Mouse (Mus musculus) limb, embryonic 10.5 days (tissue): ENCODE results near the gene Ak4. TPM values are rescaled to one million over a fixed set of nuclear protein-coding genes. Genes with fewer than 3 reads are reported as not detected.
"Not testable (repeated sequence)": the region's sequence is repeated elsewhere in the genome, so short reads cannot be mapped to it uniquely, and the experiment has no call there.

Source experiments
- DNase-seq: peaks from one replicate; pipeline ENCODE4 v3.0.0-alpha.2; 2017; ENCODE audit warnings: low spot score
- H3K27ac ChIP-seq: fragments of 300-500 bp; sonication (generic); 2 replicates; pipeline ENCODE4 v1.5.1; 2016; ENCODE audit warnings: mild to moderate bottlenecking
- H3K27me3 ChIP-seq: fragments of 300-500 bp; sonication (generic); 2 replicates; pipeline ENCODE4 v1.6.1; 2016; ENCODE audit warnings: low read depth, mild to moderate bottlenecking; ENCODE audit not compliant: poor library complexity, severe bottlenecking
- H3K36me3 ChIP-seq: fragments of 300-500 bp; sonication (generic); 2 replicates; pipeline ENCODE4 v1.6.1; 2016; ENCODE audit warnings: mild to moderate bottlenecking, moderate library complexity
- H3K4me1 ChIP-seq: fragments of 300-500 bp; sonication (generic); 2 replicates; pipeline ENCODE4 v1.6.1; 2016
- H3K4me3 ChIP-seq: fragments of 300-500 bp; sonication (generic); 2 replicates; pipeline ENCODE4 v1.5.1; 2016; ENCODE audit warnings: mild to moderate bottlenecking, moderate library complexity
- H3K9me3 ChIP-seq: fragments of 300-500 bp; sonication (generic); replicated peaks from 2 replicates; pipeline ENCODE4 v1.6.1; 2016; ENCODE audit warnings: mild to moderate bottlenecking
- WGBS: fragments of 180-500 bp; shearing (Covaris S2); methylation state at CpG from one replicate; pipeline ENCODE4 v1.1.7; 2016; 5-methylcytosine and 5-hydroxymethylcytosine counted together
- polyA plus RNA-seq: library from polyadenylated mRNA; unstranded; fragments of >200 nt; fragmentation: Nextera tagmentation; extraction: Ambion mirVana; gene quantifications from 2 replicates; pipeline ENCODE4 v1.2.1, GENCODE M21; 2016

Gene Ak4
- polyA plus RNA-seq = 15.0 and 21.6 TPM in 2 replicates

DNA sequence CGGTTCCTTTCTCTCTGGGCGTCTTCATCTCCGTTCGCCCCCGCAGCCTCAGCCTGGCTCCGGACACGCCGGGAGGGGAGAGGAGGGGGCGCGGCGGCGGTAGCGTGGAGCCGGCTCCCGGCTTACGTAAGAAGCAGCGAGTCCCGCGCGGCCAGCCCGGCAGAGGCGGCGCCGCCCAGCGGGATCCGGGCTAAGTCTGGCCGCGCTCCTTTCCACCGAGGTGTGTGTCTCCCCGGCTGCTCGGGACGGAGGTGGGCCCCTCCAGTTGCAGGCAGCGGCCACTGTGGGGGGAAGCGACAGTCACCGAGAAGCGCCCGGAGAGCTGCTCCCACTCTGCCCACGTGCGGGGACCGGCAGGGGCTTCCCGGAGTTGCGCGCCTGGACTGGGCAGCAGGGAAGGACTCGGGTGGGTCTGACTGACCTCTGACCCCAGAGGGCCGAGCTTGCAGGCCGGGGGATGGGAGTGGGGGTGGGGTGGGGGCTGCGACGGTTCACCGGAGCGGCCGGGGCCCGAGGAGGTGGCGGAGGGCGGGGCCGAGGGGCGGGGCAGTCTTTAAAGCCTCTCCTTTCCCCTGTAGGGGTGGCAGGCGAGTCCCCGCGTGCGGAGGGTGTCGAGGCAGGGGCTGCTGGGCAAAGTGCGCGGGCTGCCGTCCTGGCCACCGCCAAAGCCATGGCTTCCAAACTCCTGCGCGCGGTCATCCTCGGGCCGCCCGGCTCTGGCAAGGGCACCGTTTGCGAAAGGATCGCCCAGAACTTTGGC, at the start of gene Ak4:
Gene Ak4 (plus strand): TSS at position 127 of the 760 bp plus-strand sequence.
- peaks cover 8% of the 10 kb centered on the region; the same call in 1 of the 2 replicates for H3K36me3 ChIP-seq
- peaks cover 14% of the 10 kb centered on the region for H3K4me1 ChIP-seq
- peak within 1 kb of the TSS; percentile 86 for H3K4me3 ChIP-seq
- DNase-seq = peak; percentile 85
- H3K27ac ChIP-seq = peak within 1 kb of the TSS; percentile 91
- under 1% methylated on average over 71 of the region's 74 CpGs for WGBS
- H3K9me3 ChIP-seq = no peaks in the 10 kb centered on the region
- H3K27me3 ChIP-seq = no peaks in the 10 kb centered on the region

DNA sequence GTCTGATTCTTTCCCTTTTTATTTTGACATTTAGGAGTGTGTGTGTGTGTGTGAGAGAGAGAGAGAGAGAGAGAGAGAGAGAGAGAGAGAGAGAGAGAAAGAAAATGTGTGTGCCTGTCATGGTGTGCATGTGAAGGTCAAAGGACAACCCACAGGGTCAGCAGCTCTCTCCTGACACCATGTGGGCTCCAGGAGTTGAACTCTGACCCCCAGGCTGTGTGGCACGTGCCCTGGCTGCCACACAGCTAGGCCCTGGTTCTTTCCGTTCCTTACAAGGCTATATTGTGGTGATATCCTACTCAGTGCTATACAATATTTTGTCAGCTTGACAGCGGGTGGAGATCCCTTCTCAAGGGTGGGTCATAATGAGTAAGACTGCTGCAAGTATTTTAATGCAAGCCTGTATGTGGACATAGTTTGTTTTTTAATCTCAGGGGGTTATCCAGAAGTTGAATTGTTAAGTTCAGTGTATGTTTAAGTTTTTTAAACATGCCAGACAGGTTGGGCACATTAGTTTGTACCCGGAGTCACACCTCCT, 49.3 kb upstream of the Ak4 start:
- no peak for DNase-seq
- WGBS = 57% methylated on average over 4 of the region's 4 CpGs
- Histone ChIP-seq H3K36me3 (no peaks in the 10 kb centered on the region), H3K27me3 (no peaks in the 10 kb centered on the region), H3K27ac (no peak overlapping the region), H3K9me3 (no peaks in the 10 kb centered on the region), H3K4me1 (no peaks in the 10 kb centered on the region), H3K4me3 (no peak overlapping the region)

DNA sequence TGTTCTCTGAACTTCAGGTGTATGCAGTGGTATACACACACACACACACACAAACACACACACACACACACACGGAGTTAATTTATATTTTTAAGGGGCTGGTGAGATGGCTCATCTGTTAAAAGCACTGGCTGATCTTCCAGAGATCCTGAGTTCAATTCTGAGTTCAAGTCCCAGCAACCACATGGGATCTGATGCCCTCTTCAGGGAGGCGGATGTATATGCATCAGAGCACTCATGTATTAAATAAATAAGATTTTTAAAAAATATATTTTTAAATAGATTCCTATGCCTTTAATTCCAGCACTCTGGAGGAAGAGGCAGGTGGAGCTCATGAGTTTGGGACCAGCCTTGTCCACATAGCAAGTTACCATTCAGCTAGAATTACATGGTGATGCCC, 46.8 kb upstream of the Ak4 start:
- Histone ChIP-seq H3K27me3 (no peaks in the 10 kb centered on the region), H3K27ac (no peak overlapping the region), H3K9me3 (no peaks in the 10 kb centered on the region), H3K4me3 (no peak overlapping the region), H3K4me1 (no peaks in the 10 kb centered on the region), H3K36me3 (no peaks in the 10 kb centered on the region)
- 64% methylated on average over 2 of the region's 2 CpGs for WGBS
- DNase-seq = no peak

DNA sequence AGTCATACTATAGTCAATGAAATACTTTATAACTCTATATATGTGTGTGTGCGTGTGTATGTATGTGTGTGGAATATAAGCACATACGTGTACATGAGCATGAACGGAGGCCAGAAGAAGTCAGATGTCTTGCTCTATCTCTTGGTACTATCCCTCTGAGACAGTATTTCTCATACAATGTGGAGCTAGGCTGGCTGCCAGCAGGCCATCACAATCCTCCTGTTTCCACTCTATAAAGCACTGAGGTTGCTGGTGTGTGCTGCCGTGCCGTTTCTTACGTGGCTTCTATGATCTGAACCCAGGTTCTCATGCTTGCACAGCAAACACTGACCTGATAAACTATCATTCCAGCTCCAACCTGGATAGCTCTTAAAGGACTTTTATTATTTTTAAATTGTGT, 46.3 kb upstream of the Ak4 start:
- no peak overlapping the region for H3K27ac ChIP-seq
- H3K36me3 ChIP-seq = no peaks in the 10 kb centered on the region
- no peaks in the 10 kb centered on the region for H3K27me3 ChIP-seq
- H3K4me3 ChIP-seq = no peak overlapping the region
- H3K9me3 ChIP-seq = no peaks in the 10 kb centered on the region
- no peak for DNase-seq
- H3K4me1 ChIP-seq = no peaks in the 10 kb centered on the region
- 94% methylated on average over 6 of the region's 6 CpGs for whole genome bisulfite sequencing

DNA sequence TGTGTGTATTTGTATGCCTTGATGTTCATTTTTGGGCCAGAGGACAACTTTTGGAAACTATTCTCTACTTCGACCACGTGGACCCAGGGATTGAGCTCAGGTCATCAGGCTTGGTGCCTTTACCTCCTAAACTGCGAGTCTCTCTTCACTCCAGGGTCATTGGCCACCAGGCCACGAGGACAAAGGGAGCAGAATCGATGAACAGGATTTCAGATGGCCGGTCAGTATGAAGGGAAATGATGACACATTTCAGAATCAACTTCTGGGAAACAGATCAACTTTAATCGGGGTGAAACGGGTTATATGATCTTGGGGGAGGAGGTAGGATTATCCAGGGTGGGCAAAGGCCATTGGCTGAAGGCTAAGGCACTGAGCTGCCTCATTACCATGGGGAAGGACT, 45.0 kb upstream of the Ak4 start:
- H3K27me3 ChIP-seq = no peaks in the 10 kb centered on the region
- WGBS = 83% methylated on average over 8 of the region's 8 CpGs
- no peak for DNase-seq
- H3K36me3 ChIP-seq = no peaks in the 10 kb centered on the region
- H3K4me3 ChIP-seq = no peak overlapping the region
- H3K27ac ChIP-seq = no peak overlapping the region
- no peaks in the 10 kb centered on the region for H3K4me1 ChIP-seq
- no peaks in the 10 kb centered on the region for H3K9me3 ChIP-seq

DNA sequence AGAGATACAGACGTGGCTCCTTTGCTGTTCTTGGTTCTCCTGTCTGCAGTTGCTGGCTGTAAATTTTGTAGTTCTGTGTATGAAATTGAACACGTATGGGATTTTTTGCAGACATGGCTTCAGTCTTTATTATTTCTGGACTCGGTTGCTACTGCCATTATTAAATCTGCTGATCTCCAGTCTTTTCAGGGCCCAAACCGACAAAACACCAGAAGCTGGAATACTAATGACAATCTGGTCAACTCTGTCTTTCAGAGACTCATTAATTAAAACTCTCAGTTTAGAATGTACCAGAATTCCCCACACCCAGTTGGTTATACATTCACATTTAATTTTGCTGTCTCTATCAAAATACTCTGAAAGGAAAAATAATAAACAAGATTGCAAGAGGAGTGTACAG, 42.2 kb upstream of the Ak4 start:
- Histone ChIP-seq H3K27ac (no peak overlapping the region), H3K36me3 (no peaks in the 10 kb centered on the region), H3K27me3 (no peaks in the 10 kb centered on the region), H3K9me3 (no peaks in the 10 kb centered on the region), H3K4me1 (no peaks in the 10 kb centered on the region), H3K4me3 (no peak overlapping the region)
- no peak for DNase-seq
- WGBS = 87% methylated on average over 4 of the region's 4 CpGs

DNA sequence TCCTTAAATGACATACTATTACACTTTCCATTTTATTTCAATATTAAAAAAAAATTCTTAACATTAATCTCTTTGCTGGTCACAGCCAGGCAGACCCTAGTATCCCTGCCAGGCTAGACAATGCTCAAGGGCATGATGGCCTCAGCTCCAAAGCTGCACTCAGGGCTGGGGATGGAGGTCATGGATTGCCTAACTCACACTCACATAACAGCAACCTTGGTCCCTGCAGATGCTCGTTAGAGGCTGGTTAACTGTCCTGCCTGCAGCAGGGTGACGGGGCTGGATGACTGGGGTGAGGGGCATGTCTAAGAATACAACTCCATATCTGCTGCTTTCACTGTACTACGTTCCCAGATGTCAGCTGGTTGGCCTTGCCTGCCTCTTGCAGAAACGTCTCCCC, 40.8 kb upstream of the Ak4 start:
- no peak for DNase-seq
- Histone ChIP-seq H3K9me3 (no peaks in the 10 kb centered on the region), H3K27me3 (no peaks in the 10 kb centered on the region), H3K4me1 (no peaks in the 10 kb centered on the region), H3K27ac (no peak overlapping the region), H3K36me3 (no peaks in the 10 kb centered on the region), H3K4me3 (no peak overlapping the region)
- 63% methylated on average over 4 of the region's 4 CpGs for WGBS

DNA sequence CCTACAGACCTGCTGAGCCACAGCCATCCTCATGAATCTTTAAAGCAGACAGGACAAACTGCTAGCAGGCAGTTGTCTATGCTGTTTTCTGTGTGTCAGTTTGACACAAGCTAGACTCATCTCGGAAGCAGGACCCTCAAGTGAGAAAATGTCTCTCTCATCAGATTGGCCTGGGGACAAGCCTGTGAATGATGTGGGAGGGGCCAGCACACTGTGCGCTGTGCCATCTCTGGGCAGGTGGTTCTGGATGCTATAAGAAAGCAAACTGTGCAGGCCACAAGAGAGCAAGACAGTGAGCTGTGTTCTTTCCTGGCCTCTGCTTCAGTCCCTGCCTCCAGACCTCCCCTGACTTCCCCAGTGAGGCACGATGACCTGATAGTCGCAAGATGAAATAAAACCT, 40.3 kb upstream of the Ak4 start:
- Histone ChIP-seq H3K9me3 (no peaks in the 10 kb centered on the region), H3K27ac (no peak overlapping the region), H3K27me3 (no peaks in the 10 kb centered on the region), H3K4me1 (no peaks in the 10 kb centered on the region), H3K4me3 (no peak overlapping the region), H3K36me3 (no peaks in the 10 kb centered on the region)
- DNase-seq = no peak
- 87% methylated on average over 4 of the region's 4 CpGs for whole genome bisulfite sequencing

DNA sequence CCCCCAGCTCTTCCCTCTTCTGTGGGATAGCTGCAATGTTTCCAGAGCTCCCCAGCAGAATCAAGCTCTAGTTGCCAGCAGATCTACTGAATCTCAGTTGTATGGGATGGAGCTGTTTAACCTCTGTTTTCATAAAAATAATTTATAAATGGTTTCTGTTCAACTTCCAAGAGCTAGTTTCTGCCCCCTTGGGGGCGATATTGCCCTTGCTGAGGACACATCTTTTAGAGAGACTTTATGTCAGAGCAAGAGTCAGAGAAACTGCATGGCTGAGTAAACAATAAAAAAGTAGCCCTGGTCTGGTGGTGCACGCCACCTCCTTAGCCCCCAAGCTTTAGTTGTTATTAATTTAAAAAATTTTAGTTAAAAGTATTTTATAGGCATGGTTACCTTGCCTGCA, 34.1 kb upstream of the Ak4 start:
- DNase-seq = no peak
- Histone ChIP-seq H3K36me3 (no peaks in the 10 kb centered on the region), H3K4me1 (no peaks in the 10 kb centered on the region), H3K27ac (no peak overlapping the region), H3K9me3 (no peaks in the 10 kb centered on the region), H3K27me3 (no peaks in the 10 kb centered on the region), H3K4me3 (no peak overlapping the region)
- WGBS = 68% methylated on average over 2 of the region's 2 CpGs

DNA sequence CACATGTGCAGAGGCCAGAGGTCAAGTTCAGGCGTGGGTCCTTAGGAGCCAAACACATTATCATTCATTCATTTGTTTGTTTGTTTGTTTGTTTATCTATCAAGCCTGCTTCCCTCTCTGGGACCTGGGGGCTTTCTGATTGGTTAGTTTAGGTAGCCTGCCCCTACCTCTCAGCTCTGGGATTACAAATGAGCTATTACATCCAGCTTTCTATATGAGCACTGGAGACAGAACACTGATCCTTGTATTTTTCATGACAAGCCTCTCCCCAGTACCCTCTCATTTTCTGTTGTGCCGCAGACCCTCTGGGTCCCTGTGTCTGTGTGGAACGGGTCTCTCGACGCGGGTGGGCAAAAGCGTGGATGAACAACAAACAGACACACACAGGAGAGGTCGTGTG, 30.8 kb upstream of the Ak4 start:
- WGBS = 88% methylated on average over 8 of the region's 8 CpGs
- no peaks in the 10 kb centered on the region for H3K9me3 ChIP-seq
- no peak for DNase-seq
- no peaks in the 10 kb centered on the region for H3K27me3 ChIP-seq
- no peaks in the 10 kb centered on the region for H3K4me1 ChIP-seq
- no peak overlapping the region for H3K27ac ChIP-seq
- H3K36me3 ChIP-seq = no peaks in the 10 kb centered on the region
- H3K4me3 ChIP-seq = no peak overlapping the region

DNA sequence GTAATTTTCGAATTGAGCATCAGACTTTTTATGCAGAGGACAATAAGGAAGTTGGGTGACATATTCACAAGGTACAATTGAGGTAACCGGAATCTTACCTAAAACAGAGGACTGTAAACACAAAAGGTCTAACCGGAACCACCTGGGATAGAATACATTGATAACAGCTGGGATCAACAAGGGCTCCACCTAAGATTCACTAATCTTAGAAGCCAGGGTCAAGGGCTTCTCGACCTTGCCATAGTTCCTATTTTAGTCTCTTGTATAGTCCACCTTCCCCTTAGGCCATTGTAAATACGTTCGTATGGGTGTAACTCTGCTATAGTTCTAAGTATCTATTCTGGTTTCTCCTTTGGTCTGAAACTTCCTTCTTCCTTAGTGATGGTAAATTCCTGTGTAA, 30.4 kb upstream of the Ak4 start:
- WGBS = 87% methylated on average over 6 of the region's 6 CpGs
- H3K27ac ChIP-seq, H3K27me3 ChIP-seq: not testable (repeated sequence)

DNA sequence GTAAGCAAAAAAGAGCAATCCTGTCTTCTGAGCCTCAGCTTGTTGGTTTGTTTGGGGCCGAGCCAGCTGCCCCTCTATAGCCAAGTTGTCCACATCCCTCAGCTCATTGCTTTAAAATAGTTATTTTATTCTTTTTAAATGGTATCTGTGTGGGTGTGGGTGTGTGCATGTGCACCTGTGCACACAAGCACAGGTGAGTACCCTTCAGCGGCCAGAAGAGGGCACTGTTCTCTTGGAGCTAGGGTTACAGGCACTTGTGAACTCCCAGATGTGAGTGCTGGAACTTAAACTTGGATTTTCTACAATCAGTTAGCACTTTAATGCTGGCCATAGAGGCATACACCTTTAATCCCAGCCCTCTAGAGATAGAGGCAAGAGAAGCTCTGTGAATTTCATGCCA, 26.8 kb upstream of the Ak4 start:
- peak; percentile 66 for DNase-seq
- Histone ChIP-seq H3K9me3 (no peaks in the 10 kb centered on the region), H3K36me3 (no peaks in the 10 kb centered on the region), H3K4me1 (no peaks in the 10 kb centered on the region), H3K27me3 (no peaks in the 10 kb centered on the region), H3K4me3 (no peak overlapping the region), H3K27ac (no peak overlapping the region)
- 36% methylated on average over 2 of the region's 2 CpGs for WGBS

More for the DNA sequence above, 30.4 kb upstream of the Ak4 start:
- H3K9me3 ChIP-seq, H3K36me3 ChIP-seq, DNase-seq, H3K4me1 ChIP-seq, H3K4me3 ChIP-seq: not testable (repeated sequence)

DNA sequence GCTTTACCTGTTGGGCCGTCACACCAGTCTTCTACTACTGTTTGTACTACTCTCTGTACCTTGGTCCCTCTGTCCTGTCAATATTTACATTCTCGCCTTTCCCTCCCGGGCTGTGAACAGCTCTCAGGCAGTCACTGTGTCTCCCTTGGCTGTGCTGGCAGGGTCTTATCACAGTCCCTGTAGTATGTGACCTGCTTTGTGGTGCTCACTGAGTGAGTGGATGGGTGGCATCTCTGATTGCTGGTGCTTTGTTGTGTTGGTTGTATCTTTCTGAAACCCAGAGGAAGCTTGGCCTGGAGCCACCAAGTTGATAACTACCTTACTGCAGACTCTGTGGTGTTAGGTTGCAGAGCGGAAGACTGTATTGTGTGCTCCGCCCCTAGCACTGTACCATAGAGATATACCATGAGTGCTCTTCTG, 25.8 kb upstream of the Ak4 start:
- Histone ChIP-seq H3K4me3 (no peak overlapping the region), H3K4me1 (no peaks in the 10 kb centered on the region), H3K9me3 (no peaks in the 10 kb centered on the region), H3K27ac (no peak overlapping the region), H3K36me3 (no peaks in the 10 kb centered on the region), H3K27me3 (no peaks in the 10 kb centered on the region)
- no peak for DNase-seq
- 79% methylated on average over 5 of the region's 5 CpGs for WGBS
